Mouse (Mus musculus): ENCODE data around the gene Kif5a. TPM values are rescaled to one million over a fixed set of nuclear protein-coding genes. Genes with fewer than 3 reads are reported as not detected.

Kif5a gene
- polyA plus RNA-seq, 1 experiment = 3.7 TPM

- no peaks in the 10 kb centered on the region for H3K36me3 ChIP-seq (ENCODE audit: control insufficient read depth, insufficient read depth, low read length)
- DNase-seq = no peak
- no peak overlapping the region for H3K4me3 ChIP-seq (ENCODE audit: insufficient read depth, low read depth, low read length)
- H3K4me1 ChIP-seq (ENCODE audit: control insufficient read depth, insufficient read depth, low read length) = peaks cover 5% of the 10 kb centered on the region
- TF ChIP-seq POLR2A (IDR thresholded peaks at IDR 0.05; ENCODE audit: low read depth, low read length) (no peak), CTCF (conservative IDR thresholded peaks at IDR 0.05; ENCODE audit: insufficient read depth, insufficient read length, low read depth, low read length) (no peak)
- H3K27me3 ChIP-seq (replicated peaks; ENCODE audit: control insufficient read depth, insufficient read depth, low read length) = no peaks in the 10 kb centered on the region
- 69% methylated on average over 12 of the region's 12 CpGs for WGBS
- H3K27ac ChIP-seq (ENCODE audit: insufficient read depth, low read depth, low read length) = no peak overlapping the region
Observed at GRCm38 (mm10) chr10:127269036-127269435, 5.9 kb upstream of the Kif5a start.

GRCm38 (mm10) chr10:127268401-127268800 is 5.3 kb upstream of the Kif5a start:
- no peak for DNase-seq
- 58% methylated on average over 5 of the region's 5 CpGs for WGBS
- Histone ChIP-seq H3K4me1 (ENCODE audit: control insufficient read depth, insufficient read depth, low read length) (peaks cover 5% of the 10 kb centered on the region), H3K27me3 (replicated peaks; ENCODE audit: control insufficient read depth, insufficient read depth, low read length) (no peaks in the 10 kb centered on the region), H3K27ac (ENCODE audit: insufficient read depth, low read depth, low read length) (no peak overlapping the region), H3K36me3 (ENCODE audit: control insufficient read depth, insufficient read depth, low read length) (no peaks in the 10 kb centered on the region), H3K4me3 (ENCODE audit: insufficient read depth, low read depth, low read length) (no peak overlapping the region)
- TF ChIP-seq POLR2A (IDR thresholded peaks at IDR 0.05; ENCODE audit: low read depth, low read length) (no peak), CTCF (conservative IDR thresholded peaks at IDR 0.05; ENCODE audit: insufficient read depth, insufficient read length, low read depth, low read length) (no peak)

- WGBS = 46% methylated on average over 5 of the region's 5 CpGs
- peak; percentile 50 for DNase-seq
- no peaks in the 10 kb centered on the region for H3K27me3 ChIP-seq (replicated peaks; ENCODE audit: control insufficient read depth, insufficient read depth, low read length)
- H3K27ac ChIP-seq (ENCODE audit: insufficient read depth, low read depth, low read length) = no peak overlapping the region
- TF ChIP-seq CTCF (conservative IDR thresholded peaks at IDR 0.05; ENCODE audit: insufficient read depth, insufficient read length, low read depth, low read length) (no peak), POLR2A (IDR thresholded peaks at IDR 0.05; ENCODE audit: low read depth, low read length) (no peak)
- H3K36me3 ChIP-seq (ENCODE audit: control insufficient read depth, insufficient read depth, low read length) = no peaks in the 10 kb centered on the region
- peak overlapping the region; percentile 91 for H3K4me3 ChIP-seq (ENCODE audit: insufficient read depth, low read depth, low read length)
- H3K4me1 ChIP-seq (ENCODE audit: control insufficient read depth, insufficient read depth, low read length) = peaks cover 5% of the 10 kb centered on the region
Observed at GRCm38 (mm10) chr10:127267318-127267717, 4.2 kb upstream of the Kif5a start.

GRCm38 (mm10) chr10:127266112-127267091 is 3.3 kb upstream of the Kif5a start, which contains the start of gene Dctn2:
Gene Dctn2, plus strand, starts transcription at chr10:127266368.
- Histone ChIP-seq H3K4me3 (ENCODE audit: insufficient read depth, low read depth, low read length) (peak within 1 kb of the TSS; percentile 91), H3K27me3 (replicated peaks; ENCODE audit: control insufficient read depth, insufficient read depth, low read length) (no peaks in the 10 kb centered on the region), H3K36me3 (ENCODE audit: control insufficient read depth, insufficient read depth, low read length) (no peaks in the 10 kb centered on the region), H3K4me1 (ENCODE audit: control insufficient read depth, insufficient read depth, low read length) (peaks cover 5% of the 10 kb centered on the region), H3K27ac (ENCODE audit: insufficient read depth, low read depth, low read length) (peak within 1 kb of the TSS; percentile 78)
- DNase-seq = peak; percentile 98
- WGBS = 1% methylated on average over 69 of the region's 70 CpGs
- TF ChIP-seq CTCF (conservative IDR thresholded peaks at IDR 0.05; ENCODE audit: insufficient read depth, insufficient read length, low read depth, low read length) = no peak
- peak; percentile 32 for TF ChIP-seq POLR2A (IDR thresholded peaks at IDR 0.05; ENCODE audit: low read depth, low read length)

GRCm38 (mm10) chr10:127265727-127266111 is 2.6 kb upstream of the Kif5a start:
- DNase-seq = peak; percentile 43
- H3K27ac ChIP-seq (ENCODE audit: insufficient read depth, low read depth, low read length) = no peak overlapping the region
- TF ChIP-seq CTCF (conservative IDR thresholded peaks at IDR 0.05; ENCODE audit: insufficient read depth, insufficient read length, low read depth, low read length) (peak; percentile 36), POLR2A (IDR thresholded peaks at IDR 0.05; ENCODE audit: low read depth, low read length) (no peak)
- H3K4me1 ChIP-seq (ENCODE audit: control insufficient read depth, insufficient read depth, low read length) = peaks cover 5% of the 10 kb centered on the region
- H3K27me3 ChIP-seq (replicated peaks; ENCODE audit: control insufficient read depth, insufficient read depth, low read length) = no peaks in the 10 kb centered on the region
- no peak overlapping the region for H3K4me3 ChIP-seq (ENCODE audit: insufficient read depth, low read depth, low read length)
- no peaks in the 10 kb centered on the region for H3K36me3 ChIP-seq (ENCODE audit: control insufficient read depth, insufficient read depth, low read length)
- WGBS = 24% methylated on average over 4 of the region's 4 CpGs

GRCm38 (mm10) chr10:127264971-127265370 is 1.8 kb upstream of the Kif5a start:
- no peak for DNase-seq
- WGBS = 77% methylated on average over 4 of the region's 4 CpGs
- no peak for TF ChIP-seq POLR2A (IDR thresholded peaks at IDR 0.05; ENCODE audit: low read depth, low read length)
- TF ChIP-seq CTCF (conservative IDR thresholded peaks at IDR 0.05; ENCODE audit: insufficient read depth, insufficient read length, low read depth, low read length) = no peak
- Histone ChIP-seq H3K4me3 (ENCODE audit: insufficient read depth, low read depth, low read length) (no peak overlapping the region), H3K27me3 (replicated peaks; ENCODE audit: control insufficient read depth, insufficient read depth, low read length) (no peaks in the 10 kb centered on the region), H3K27ac (ENCODE audit: insufficient read depth, low read depth, low read length) (no peak overlapping the region), H3K36me3 (ENCODE audit: control insufficient read depth, insufficient read depth, low read length) (no peaks in the 10 kb centered on the region), H3K4me1 (ENCODE audit: control insufficient read depth, insufficient read depth, low read length) (peaks cover 5% of the 10 kb centered on the region)

- no peak for TF ChIP-seq POLR2A (IDR thresholded peaks at IDR 0.05; ENCODE audit: low read depth, low read length)
Observed at GRCm38 (mm10) chr10:127264336-127264735, 1.2 kb upstream of the Kif5a start.

More at GRCm38 (mm10) chr10:127264336-127264735, 1.2 kb upstream of the Kif5a start:
- H3K27ac ChIP-seq (ENCODE audit: insufficient read depth, low read depth, low read length) = no peak overlapping the region
- no peaks in the 10 kb centered on the region for H3K27me3 ChIP-seq (replicated peaks; ENCODE audit: control insufficient read depth, insufficient read depth, low read length)
- WGBS = 82% methylated on average over 8 of the region's 8 CpGs
- H3K36me3 ChIP-seq (ENCODE audit: control insufficient read depth, insufficient read depth, low read length) = no peaks in the 10 kb centered on the region
- H3K4me3 ChIP-seq (ENCODE audit: insufficient read depth, low read depth, low read length) = no peak overlapping the region
- DNase-seq = no peak
- peaks cover 5% of the 10 kb centered on the region for H3K4me1 ChIP-seq (ENCODE audit: control insufficient read depth, insufficient read depth, low read length)
